Mouse (Mus musculus): ENCODE results near the gene Dpp6. TPM values are rescaled to one million over a fixed set of nuclear protein-coding genes. Genes with fewer than 3 reads are reported as not detected.

Dpp6 gene
- polyA plus RNA-seq, 1 experiment from 2014 or later: 3.7 TPM

- Histone ChIP-seq H3K27ac (no peak overlapping the region), H3K27me3 (no peaks in the 10 kb centered on the region), H3K36me3 (no peaks in the 10 kb centered on the region), H3K4me2 (replicated peaks) (no peak overlapping the region), H3K4me3 (no peak overlapping the region), H3K4me1 (no peaks in the 10 kb centered on the region), H3K9ac (no peak overlapping the region), H3K9me3 (no peaks in the 10 kb centered on the region)
- no peak for ATAC-seq (ENCODE audit: low FRiP score, low read depth)
- WGBS: 70% methylated on average over 1 of the region's 1 CpGs
These were observed 458.9 kb downstream of the Dpp6 start for GRCm38 (mm10) chr5:27275871-27276270.

GRCm38 (mm10) chr5:27278120-27278645 is 461.2 kb downstream of the Dpp6 start:
- no peak overlapping the region for H3K27ac ChIP-seq
- H3K4me2 ChIP-seq (replicated peaks): no peak overlapping the region
- WGBS: 69% methylated on average over 10 of the region's 10 CpGs
- no peaks in the 10 kb centered on the region for H3K9me3 ChIP-seq
- H3K27me3 ChIP-seq: no peaks in the 10 kb centered on the region
- H3K4me3 ChIP-seq: no peak overlapping the region
- no peak for ATAC-seq (ENCODE audit: low FRiP score, low read depth)
- no peaks in the 10 kb centered on the region for H3K36me3 ChIP-seq
- no peaks in the 10 kb centered on the region for H3K4me1 ChIP-seq
- no peak overlapping the region for H3K9ac ChIP-seq

- Histone ChIP-seq H3K4me2 (replicated peaks) (no peak overlapping the region), H3K36me3 (no peaks in the 10 kb centered on the region), H3K9me3 (no peaks in the 10 kb centered on the region), H3K27ac (no peak overlapping the region), H3K27me3 (no peaks in the 10 kb centered on the region), H3K9ac (no peak overlapping the region), H3K4me3 (no peak overlapping the region), H3K4me1 (no peaks in the 10 kb centered on the region)
- WGBS: 71% methylated on average over 4 of the region's 4 CpGs
- ATAC-seq (ENCODE audit: low FRiP score, low read depth): no peak
These were observed 469.9 kb downstream of the Dpp6 start for GRCm38 (mm10) chr5:27286876-27287275.

- ATAC-seq (ENCODE audit: low FRiP score, low read depth): no peak
These were observed 474.4 kb downstream of the Dpp6 start for GRCm38 (mm10) chr5:27291378-27291777.

DNA sequence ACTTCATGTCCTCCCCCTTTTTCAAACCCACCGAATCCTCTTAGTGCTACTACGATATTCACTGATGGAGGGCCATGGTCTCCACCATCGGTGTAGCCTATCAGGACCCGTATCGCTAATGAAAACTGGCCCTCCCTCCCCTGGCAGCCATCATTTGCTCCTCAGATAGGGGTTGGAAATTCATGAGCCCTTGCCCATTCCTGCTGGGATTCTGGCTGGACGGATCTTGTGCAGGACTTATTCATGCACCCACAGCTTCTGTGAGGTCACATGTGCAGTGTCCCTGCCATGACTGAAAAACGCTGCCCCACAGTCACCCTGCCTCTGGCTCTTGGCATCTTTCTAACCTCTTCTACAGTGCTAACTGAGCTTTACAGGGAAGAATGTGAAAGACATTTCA is 475.2 kb downstream of the Dpp6 start:
- Histone ChIP-seq H3K4me1 (no peaks in the 10 kb centered on the region), H3K27ac (no peak overlapping the region), H3K27me3 (no peaks in the 10 kb centered on the region), H3K36me3 (no peaks in the 10 kb centered on the region), H3K4me3 (no peak overlapping the region), H3K9me3 (no peaks in the 10 kb centered on the region), H3K9ac (no peak overlapping the region), H3K4me2 (replicated peaks) (no peak overlapping the region)
- WGBS: 95% methylated on average over 7 of the region's 7 CpGs
- no peak for ATAC-seq (ENCODE audit: low FRiP score, low read depth)

More at GRCm38 (mm10) chr5:27291378-27291777, 474.4 kb downstream of the Dpp6 start:
- Histone ChIP-seq H3K36me3 (no peaks in the 10 kb centered on the region), H3K9ac (no peak overlapping the region), H3K27ac (no peak overlapping the region), H3K4me3 (no peak overlapping the region), H3K27me3 (no peaks in the 10 kb centered on the region), H3K4me2 (replicated peaks) (no peak overlapping the region), H3K4me1 (no peaks in the 10 kb centered on the region), H3K9me3 (no peaks in the 10 kb centered on the region)
- 79% methylated on average over 8 of the region's 8 CpGs for WGBS

DNA sequence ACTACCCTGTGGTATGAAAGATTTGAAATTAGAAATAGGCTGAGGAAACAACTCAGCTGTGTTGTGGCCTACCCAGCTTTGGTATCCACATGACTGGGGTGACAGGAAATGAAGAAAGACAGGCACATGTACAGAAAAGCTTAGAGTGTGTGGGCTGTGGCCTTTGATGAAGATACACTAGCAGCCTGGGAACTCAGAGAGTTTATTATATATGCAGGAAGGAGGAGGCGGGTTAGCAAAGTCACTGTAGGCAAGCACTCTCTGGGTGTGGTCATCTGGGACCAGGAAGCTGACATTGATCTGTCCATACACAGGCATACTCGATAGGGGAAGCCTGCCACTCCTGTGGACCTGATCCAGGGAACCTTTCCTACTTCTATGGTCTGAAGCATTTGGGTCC is 487.1 kb downstream of the Dpp6 start:
- H3K9me3 ChIP-seq: no peaks in the 10 kb centered on the region
- H3K27ac ChIP-seq: no peak overlapping the region
- ATAC-seq (ENCODE audit: low FRiP score, low read depth): no peak
- H3K4me3 ChIP-seq: no peak overlapping the region
- no peak overlapping the region for H3K9ac ChIP-seq
- H3K4me2 ChIP-seq (replicated peaks): no peak overlapping the region
- H3K36me3 ChIP-seq: no peaks in the 10 kb centered on the region
- peaks cover 10% of the 10 kb centered on the region for H3K4me1 ChIP-seq
- no peaks in the 10 kb centered on the region for H3K27me3 ChIP-seq
- WGBS: 71% methylated on average over 2 of the region's 2 CpGs

DNA sequence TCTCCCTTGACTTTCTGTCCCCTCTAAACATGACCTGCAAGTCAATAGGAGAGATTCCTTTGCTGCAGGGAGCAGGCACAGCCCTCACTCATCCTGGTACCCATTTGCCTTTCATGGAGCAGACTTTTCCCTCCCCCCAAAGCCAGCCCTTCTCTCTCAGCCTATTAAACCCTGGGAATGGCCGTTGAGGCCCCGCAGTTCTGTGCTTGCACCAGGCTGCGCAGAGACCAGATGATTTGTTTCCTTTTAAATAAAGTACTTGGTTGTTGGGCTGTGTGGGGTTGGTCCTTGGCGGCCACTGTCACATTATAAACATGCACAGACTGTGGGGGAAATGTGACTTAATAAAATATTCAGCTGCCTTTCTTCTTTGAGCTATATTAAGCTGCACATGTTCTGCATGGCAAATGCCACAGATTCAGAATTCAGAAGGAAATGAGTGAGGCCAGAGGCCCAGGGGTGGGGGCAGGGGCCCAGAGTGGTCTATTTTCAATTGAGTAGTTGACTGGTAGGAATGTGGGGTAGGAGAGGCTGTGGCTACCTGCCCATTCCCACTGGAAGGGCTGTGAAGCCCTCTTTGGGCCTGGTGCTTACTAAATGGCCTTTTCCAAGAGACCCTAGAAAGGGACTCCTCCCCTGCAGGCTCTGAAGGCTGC is 489.6 kb downstream of the Dpp6 start:
- Histone ChIP-seq H3K4me2 (replicated peaks) (no peak overlapping the region), H3K36me3 (no peaks in the 10 kb centered on the region), H3K4me1 (peaks cover 10% of the 10 kb centered on the region), H3K27me3 (no peaks in the 10 kb centered on the region), H3K9ac (no peak overlapping the region), H3K27ac (no peak overlapping the region), H3K9me3 (no peaks in the 10 kb centered on the region), H3K4me3 (no peak overlapping the region)
- 23% methylated on average over 4 of the region's 4 CpGs for WGBS
- ATAC-seq (ENCODE audit: low FRiP score, low read depth): peak; percentile 85

DNA sequence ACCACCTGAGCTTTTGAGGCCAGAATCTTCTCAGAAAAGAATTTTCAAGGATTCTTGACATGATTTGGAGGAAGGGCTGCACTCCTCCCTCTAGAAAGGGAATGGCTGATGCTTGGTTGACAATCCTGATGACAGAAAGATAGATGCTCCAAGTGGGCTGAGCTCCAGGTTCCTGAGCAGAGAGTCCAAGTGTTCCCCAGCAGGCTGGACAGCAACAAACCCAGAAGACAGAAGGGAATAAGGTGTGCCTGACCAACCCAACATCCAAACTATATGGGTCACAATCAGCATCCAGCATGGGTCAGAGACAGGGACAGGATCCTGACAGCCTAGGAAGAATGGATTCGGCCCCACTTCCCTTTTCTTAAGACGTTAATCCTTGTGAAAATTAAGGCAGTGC is 493.2 kb downstream of the Dpp6 start:
- Histone ChIP-seq H3K4me2 (replicated peaks) (no peak overlapping the region), H3K4me3 (no peak overlapping the region), H3K9me3 (no peaks in the 10 kb centered on the region), H3K9ac (no peak overlapping the region), H3K27ac (no peak overlapping the region), H3K27me3 (no peaks in the 10 kb centered on the region), H3K36me3 (no peaks in the 10 kb centered on the region), H3K4me1 (peaks cover 10% of the 10 kb centered on the region)
- no peak for ATAC-seq (ENCODE audit: low FRiP score, low read depth)
- whole genome bisulfite sequencing: 66% methylated on average over 2 of the region's 2 CpGs

GRCm38 (mm10) chr5:27316674-27317073 is 499.7 kb downstream of the Dpp6 start:
- Histone ChIP-seq H3K4me1 (no peaks in the 10 kb centered on the region), H3K27me3 (no peaks in the 10 kb centered on the region), H3K4me2 (replicated peaks) (no peak overlapping the region), H3K9me3 (no peaks in the 10 kb centered on the region), H3K4me3 (no peak overlapping the region), H3K27ac (no peak overlapping the region), H3K36me3 (no peaks in the 10 kb centered on the region), H3K9ac (no peak overlapping the region)
- WGBS: 0% methylated on average over 1 of the region's 1 CpGs
- no peak for ATAC-seq (ENCODE audit: low FRiP score, low read depth)

GRCm38 (mm10) chr5:27317264-27317663 is 500.3 kb downstream of the Dpp6 start:
- no peak for ATAC-seq (ENCODE audit: low FRiP score, low read depth)
- Histone ChIP-seq H3K9ac (no peak overlapping the region), H3K4me3 (no peak overlapping the region), H3K36me3 (no peaks in the 10 kb centered on the region), H3K9me3 (no peaks in the 10 kb centered on the region), H3K27me3 (no peaks in the 10 kb centered on the region), H3K4me1 (no peaks in the 10 kb centered on the region), H3K27ac (no peak overlapping the region), H3K4me2 (replicated peaks) (no peak overlapping the region)

DNA sequence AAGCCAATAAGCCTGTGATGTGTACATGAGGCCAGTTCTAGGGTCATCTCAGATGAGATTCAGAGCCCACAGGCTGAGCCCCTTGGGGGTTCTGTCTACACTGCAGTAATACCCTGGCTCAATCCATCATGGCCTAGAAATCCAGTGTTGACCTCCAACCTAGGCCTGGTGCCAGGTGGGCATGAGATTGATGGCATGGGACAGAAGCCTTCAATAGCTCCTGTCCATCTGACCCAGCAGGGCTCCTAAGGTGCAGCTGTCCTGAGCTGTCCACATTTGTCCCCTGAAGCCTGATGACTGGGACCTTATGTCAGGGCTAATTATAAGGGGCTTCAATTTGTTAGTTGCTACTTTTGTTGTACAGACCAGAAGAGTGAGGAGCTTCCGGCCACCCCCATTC is 500.8 kb downstream of the Dpp6 start:
- no peaks in the 10 kb centered on the region for H3K36me3 ChIP-seq
- no peak overlapping the region for H3K4me3 ChIP-seq
- no peaks in the 10 kb centered on the region for H3K27me3 ChIP-seq
- H3K9ac ChIP-seq: no peak overlapping the region
- no peak; the same call in 1 of the 2 replicates for ATAC-seq (ENCODE audit: low FRiP score, low read depth)
- no peak overlapping the region for H3K4me2 ChIP-seq (replicated peaks)
- WGBS: 40% methylated on average over 1 of the region's 1 CpGs
- no peak overlapping the region for H3K27ac ChIP-seq
- no peaks in the 10 kb centered on the region for H3K9me3 ChIP-seq
- no peaks in the 10 kb centered on the region for H3K4me1 ChIP-seq

DNA sequence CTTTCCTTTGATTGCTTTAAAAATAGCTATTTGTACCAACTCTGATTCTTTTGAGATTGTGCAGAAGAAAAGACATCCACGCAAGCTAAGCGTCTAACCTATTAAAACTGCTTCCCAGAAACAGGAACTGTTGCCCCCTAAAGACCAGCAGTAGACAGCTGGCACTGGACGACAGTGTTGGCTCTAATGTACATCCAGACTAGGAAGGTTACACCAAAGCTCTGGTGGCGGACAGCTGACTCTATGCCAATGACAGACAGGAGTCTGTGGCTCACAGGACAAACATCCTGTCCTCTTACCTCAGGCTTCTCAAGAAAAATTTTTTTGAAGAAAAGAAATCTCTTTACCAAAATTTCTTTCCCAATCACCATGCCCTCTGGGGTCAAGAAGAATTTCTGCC is 502.7 kb downstream of the Dpp6 start:
- Histone ChIP-seq H3K4me1 (no peaks in the 10 kb centered on the region), H3K9me3 (no peaks in the 10 kb centered on the region), H3K27me3 (no peaks in the 10 kb centered on the region), H3K9ac (no peak overlapping the region), H3K4me3 (no peak overlapping the region), H3K4me2 (replicated peaks) (no peak overlapping the region), H3K27ac (no peak overlapping the region), H3K36me3 (no peaks in the 10 kb centered on the region)
- 82% methylated on average over 4 of the region's 4 CpGs for WGBS
- ATAC-seq (ENCODE audit: low FRiP score, low read depth): no peak

Data from limb, embryonic 13.5 days (tissue).